Mouse (Mus musculus) brain, embryonic 14.5 days (tissue): ENCODE data around the gene Crcp.

Source experiments
- CTCF ChIP-seq: fragments of 200-500 bp; IDR thresholded peaks from 2 replicates; pipeline ENCODE4 v1.5.1; 2012; ENCODE audit warnings: inconsistent platforms, mild to moderate bottlenecking, moderate library complexity, borderline replicate concordance; ENCODE audit not compliant: insufficient read depth, insufficient read length; ENCODE audit errors: extremely low read depth
- POLR2A ChIP-seq: fragments of 200-500 bp; IDR thresholded peaks from 2 replicates; pipeline ENCODE4 v1.6.1; 2012; ENCODE audit warnings: mild to moderate bottlenecking, inconsistent platforms, borderline replicate concordance; ENCODE audit not compliant: poor library complexity, insufficient read depth, insufficient read length, severe bottlenecking; ENCODE audit errors: extremely low read depth

GRCm38 (mm10) chr5:130047013-130047412, 17.9 kb downstream of the Crcp start:
- TF ChIP-seq POLR2A (no peak), CTCF (peak; percentile 40; the same call in 1 of the 2 replicates)
